20 mouse cellular contexts compared by ENCODE assay signal in genomic region chr15:97368035-97368608, GRCm38 (mm10).
DNase-seq lines count a peak whose midpoint lies in the region; ATAC-seq and TF ChIP-seq lines count a peak whose summit lies in the region.
"Had no signal": no experiment of that assay in that cellular context is flagged by ENCODE, and none has a peak within 500 bp of the region (broad histone marks: within the 10 kb centered on the region; RNA-seq: fewer than 3 reads in every experiment).

No protein-coding gene starts in this region.

- WGBS in lung, embryonic 15.5 days = 74% methylated on average over 9 of the region's 9 CpGs

- intact Hi-C loops in heart, postnatal 36 days (cut with DNase I) = no loop called here

- no peak for DNase-seq in lung, postnatal 25 days (ENCODE audit: low spot score)
- no peak for DNase-seq in G1E (ENCODE audit: low spot score)
- peak; percentile 74 for DNase-seq in ZHBTc4 (ENCODE audit: low read depth, low spot score)
- DNase-seq in heart, postnatal 36 days = no peak
- DNase-seq in thymus, adult 18-20 months = no peak
- DNase-seq in kidney, postnatal 10 days = no peak
- DNase-seq: adrenal gland, postnatal 10 days; cerebellum, adult 18-20 months; cerebellum, adult 9-10 months; cerebellum, postnatal 14 days; gastrocnemius, postnatal 10 days; gastrocnemius, postnatal 36 days had no signal

- H3K27ac ChIP-seq in lung, embryonic 15.5 days = 0 out of 2 replicates have a peak overlapping the region, but pooled peaks have one; percentile 7
- peak overlapping the region; percentile 85 for H3K27ac ChIP-seq in ES-Bruce4 (ENCODE audit: insufficient read depth, low read length)
- H3K27ac ChIP-seq: forebrain, embryonic 10.5 days; forebrain, embryonic 13.5 days; hindbrain, embryonic 14.5 days had no signal

- no peak overlapping the region for H3K9ac ChIP-seq in lung, embryonic 15.5 days
- H3K9ac ChIP-seq in ES-Bruce4 (ENCODE audit: low read depth, poor library complexity, severe bottlenecking) = 0 out of 2 replicates have a peak overlapping the region, but pooled peaks have one; percentile 36
- H3K9ac ChIP-seq: forebrain, embryonic 13.5 days; hindbrain, embryonic 14.5 days had no signal

- H3K9me3 ChIP-seq in lung, embryonic 15.5 days = no peaks in the 10 kb centered on the region
- H3K9me3 ChIP-seq in ES-Bruce4 (replicated peaks; ENCODE audit: control insufficient read depth, insufficient read depth, low read length, poor library complexity, severe bottlenecking) = no peaks in the 10 kb centered on the region
- H3K9me3 ChIP-seq in G1E (replicated peaks) = peaks cover 2% of the 10 kb centered on the region; the same call in 1 of the 2 replicates
- H3K9me3 ChIP-seq: forebrain, embryonic 10.5 days; forebrain, embryonic 13.5 days had no signal

- TF ChIP-seq EP300 in ES-Bruce4 (IDR thresholded peaks at IDR 0.05; ENCODE audit: insufficient read depth, low read depth, low read length) = no peak

- peaks cover under 1% of the 10 kb centered on the region for H3K4me1 ChIP-seq in lung, embryonic 15.5 days
- peaks cover 4% of the 10 kb centered on the region for H3K4me1 ChIP-seq in ES-Bruce4 (ENCODE audit: control insufficient read depth, insufficient read depth, low read length)
- H3K4me1 ChIP-seq in G1E (ENCODE audit: insufficient read depth, low read depth, low read length) = peaks cover 59% of the 10 kb centered on the region

- TF ChIP-seq CTCF in ES-Bruce4 (IDR thresholded peaks at IDR 0.05; ENCODE audit: low read depth, low read length) (no peak), G1E (IDR thresholded peaks at IDR 0.05; ENCODE audit: low read depth, low read length) (no peak)

- no peak overlapping the region for H3K4me3 ChIP-seq in lung, embryonic 15.5 days
- H3K4me3 ChIP-seq in ES-Bruce4 (ENCODE audit: low read depth, low read length) (no peak overlapping the region), G1E (ENCODE audit: low read depth, low read length) (peak overlapping the region; percentile 6; the same call in 1 of the 2 replicates)
- H3K4me3 ChIP-seq: forebrain, embryonic 10.5 days; forebrain, embryonic 13.5 days had no signal

- no peaks in the 10 kb centered on the region for H3K36me3 ChIP-seq in lung, embryonic 15.5 days
- H3K36me3 ChIP-seq in ES-Bruce4 (ENCODE audit: control insufficient read depth, insufficient read depth, low read length, poor library complexity, severe bottlenecking) (no peaks in the 10 kb centered on the region), G1E (replicated peaks) (peaks cover 39% of the 10 kb centered on the region)
- H3K36me3 ChIP-seq: forebrain, embryonic 10.5 days had no signal

- H3K27me3 ChIP-seq in lung, embryonic 15.5 days = no peaks in the 10 kb centered on the region
- no peaks in the 10 kb centered on the region for H3K27me3 ChIP-seq in ES-Bruce4 (ENCODE audit: control insufficient read depth, insufficient read depth, low read length, poor library complexity, severe bottlenecking)
- H3K27me3 ChIP-seq in G1E (ENCODE audit: insufficient read depth, low read length) = no peaks in the 10 kb centered on the region
- H3K27me3 ChIP-seq: forebrain, embryonic 13.5 days had no signal

- no peak for ATAC-seq in lung, embryonic 15.5 days (ENCODE audit: borderline replicate concordance, extremely low read depth, low FRiP score, low TSS enrichment)
- ATAC-seq in G1E (ENCODE audit: extremely low read depth, insufficient number of reproducible peaks, low FRiP score, poor library complexity, severe bottlenecking) = peak; percentile 32; the same call in 1 of the 2 replicates
- ATAC-seq: forebrain, embryonic 13.5 days; forebrain, embryonic 16.5 days; intestine, postnatal 0 days had no signal

- TF ChIP-seq POLR2A in ES-Bruce4 (IDR thresholded peaks at IDR 0.05; ENCODE audit: insufficient read depth, low read length) = no peak

- no peak overlapping the region for H3K4me2 ChIP-seq in lung, embryonic 15.5 days
- H3K4me2 ChIP-seq: forebrain, embryonic 13.5 days; heart, embryonic 11.5 days; hindbrain, embryonic 14.5 days had no signal
